Mouse (Mus musculus) kidney, embryonic 14.5 days (tissue): Measurements from ENCODE around the gene Adamtsl1. TPM values are rescaled to one million over a fixed set of nuclear protein-coding genes. Genes with fewer than 3 reads are reported as not detected.
A peak's percentile ranks its signal among the peaks of the same experiment; 100 is the strongest.

Experiments
- ATAC-seq: fragments of 200-750 bp; cut with Nextera tagmentation; 2 replicates; pipeline ENCODE4 v1.8.0; 2017; ENCODE audit warnings: moderate number of reproducible peaks, mild to moderate bottlenecking, moderate TSS enrichment, moderate library complexity; ENCODE audit not compliant: low FRiP score, low TSS enrichment
- H3K27ac ChIP-seq: fragments of 300-500 bp; sonication (generic); 2 replicates; pipeline ENCODE4 v1.5.1; 2014; ENCODE audit warnings: low read depth, mild to moderate bottlenecking, low read length, moderate library complexity, mixed read lengths
- H3K27me3 ChIP-seq: fragments of 300-500 bp; sonication (generic); 2 replicates; pipeline ENCODE4 v1.6.1; 2014; ENCODE audit warnings: mild to moderate bottlenecking, low read length; ENCODE audit not compliant: control insufficient read depth, insufficient read depth
- H3K36me3 ChIP-seq: fragments of 300-500 bp; sonication (generic); 2 replicates; pipeline ENCODE4 v1.6.1; 2014; ENCODE audit warnings: low read length, mixed read lengths; ENCODE audit not compliant: control insufficient read depth, insufficient read depth
- H3K4me1 ChIP-seq: fragments of 300-500 bp; sonication (generic); 2 replicates; pipeline ENCODE4 v1.6.1; 2014; ENCODE audit warnings: low read length, mixed read lengths; ENCODE audit not compliant: control insufficient read depth, insufficient read depth
- H3K4me2 ChIP-seq: fragments of 300-500 bp; sonication (generic); replicated peaks from 2 replicates; pipeline ENCODE4 v1.6.1; 2014; ENCODE audit warnings: low read depth, mild to moderate bottlenecking, low read length
- H3K4me3 ChIP-seq: fragments of 300-500 bp; sonication (generic); 2 replicates; pipeline ENCODE4 v1.5.1; 2014; ENCODE audit warnings: mild to moderate bottlenecking, low read length
- H3K9ac ChIP-seq: fragments of 300-500 bp; sonication (generic); 2 replicates; pipeline ENCODE4 v1.6.1; 2014; ENCODE audit warnings: low read depth, mild to moderate bottlenecking, low read length, moderate library complexity
- H3K9me3 ChIP-seq: fragments of 300-500 bp; sonication (generic); 2 replicates; pipeline ENCODE4 v1.6.1; 2016; ENCODE audit warnings: low read length; ENCODE audit not compliant: control insufficient read depth
- WGBS: fragments of 180-500 bp; shearing (Covaris S2); extraction: QIAGEN DNeasy Blood & Tissue Kit; methylation state at CpG from one replicate; pipeline ENCODE4 v1.1.7; 2014; 5-methylcytosine and 5-hydroxymethylcytosine counted together
- polyA plus RNA-seq: library from polyadenylated mRNA; unstranded; fragments of >200 nt; fragmentation: Nextera tagmentation; extraction: Ambion mirVana; gene quantifications from 2 replicates; pipeline ENCODE4 v1.2.1, GENCODE M21; 2014

The Adamtsl1 gene
- polyA plus RNA-seq, 1 experiment from 2014 or later = 15.6 TPM

- Histone ChIP-seq H3K36me3 (no peaks in the 10 kb centered on the region), H3K4me1 (peaks cover 3% of the 10 kb centered on the region; the same call in 1 of the 2 replicates), H3K27ac (no peak overlapping the region), H3K4me3 (no peak overlapping the region), H3K9me3 (no peaks in the 10 kb centered on the region), H3K4me2 (no peak overlapping the region), H3K27me3 (no peaks in the 10 kb centered on the region), H3K9ac (no peak overlapping the region)
- 45% methylated on average over 5 of the region's 5 CpGs for WGBS
- no peak for ATAC-seq
Observed at GRCm38 (mm10) chr4:85838031-85838430, 324.1 kb downstream of the Adamtsl1 start.

- Histone ChIP-seq H3K36me3 (no peaks in the 10 kb centered on the region), H3K9ac (no peak overlapping the region), H3K4me1 (peaks cover 3% of the 10 kb centered on the region; the same call in 1 of the 2 replicates), H3K27ac (no peak overlapping the region), H3K27me3 (no peaks in the 10 kb centered on the region), H3K4me3 (no peak overlapping the region), H3K4me2 (no peak overlapping the region), H3K9me3 (no peaks in the 10 kb centered on the region)
- WGBS = 64% methylated on average over 9 of the region's 9 CpGs
- ATAC-seq = no peak
Observed at GRCm38 (mm10) chr4:85842113-85842512, 328.1 kb downstream of the Adamtsl1 start.

- no peaks in the 10 kb centered on the region for H3K9me3 ChIP-seq
- H3K36me3 ChIP-seq = no peaks in the 10 kb centered on the region
- H3K9ac ChIP-seq = no peak overlapping the region
- no peak overlapping the region for H3K4me2 ChIP-seq
- no peak for ATAC-seq
- no peak overlapping the region for H3K27ac ChIP-seq
- H3K4me1 ChIP-seq = no peaks in the 10 kb centered on the region
- H3K4me3 ChIP-seq = no peak overlapping the region
- H3K27me3 ChIP-seq = no peaks in the 10 kb centered on the region
Observed at GRCm38 (mm10) chr4:85844381-85844780, 330.4 kb downstream of the Adamtsl1 start.

DNA sequence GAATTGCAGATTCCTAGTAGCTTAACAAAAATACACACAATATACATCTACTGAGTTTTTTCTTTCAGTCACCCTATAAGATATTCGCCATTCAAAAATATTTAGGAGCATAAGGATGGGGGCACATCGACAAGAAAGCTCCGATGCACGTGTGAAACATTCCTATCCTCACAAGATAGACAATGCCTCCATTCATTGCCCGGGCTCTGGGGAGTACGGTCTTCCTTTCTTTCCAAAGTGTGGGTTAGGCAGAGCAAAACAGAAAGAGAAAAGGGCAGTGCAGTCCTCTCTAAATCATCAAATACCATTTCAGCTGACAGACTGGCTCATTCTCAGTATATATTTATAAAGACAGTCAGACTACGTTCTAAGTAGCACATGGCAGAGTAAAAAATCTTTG, 332.0 kb downstream of the Adamtsl1 start:
- no peaks in the 10 kb centered on the region for H3K27me3 ChIP-seq
- 57% methylated on average over 7 of the region's 7 CpGs for WGBS
- H3K4me3 ChIP-seq = no peak overlapping the region
- H3K4me2 ChIP-seq = no peak overlapping the region
- H3K4me1 ChIP-seq = no peaks in the 10 kb centered on the region
- H3K27ac ChIP-seq = no peak overlapping the region
- H3K9me3 ChIP-seq = no peaks in the 10 kb centered on the region
- ATAC-seq = no peak
- H3K36me3 ChIP-seq = no peaks in the 10 kb centered on the region
- H3K9ac ChIP-seq = no peak overlapping the region

GRCm38 (mm10) chr4:85853401-85853800, 339.4 kb downstream of the Adamtsl1 start:
- Histone ChIP-seq H3K4me1 (no peaks in the 10 kb centered on the region), H3K4me2 (no peak overlapping the region), H3K27ac (no peak overlapping the region), H3K27me3 (no peaks in the 10 kb centered on the region), H3K9me3 (no peaks in the 10 kb centered on the region), H3K36me3 (no peaks in the 10 kb centered on the region), H3K4me3 (no peak overlapping the region), H3K9ac (no peak overlapping the region)
- WGBS = 83% methylated on average over 7 of the region's 7 CpGs
- ATAC-seq = no peak

DNA sequence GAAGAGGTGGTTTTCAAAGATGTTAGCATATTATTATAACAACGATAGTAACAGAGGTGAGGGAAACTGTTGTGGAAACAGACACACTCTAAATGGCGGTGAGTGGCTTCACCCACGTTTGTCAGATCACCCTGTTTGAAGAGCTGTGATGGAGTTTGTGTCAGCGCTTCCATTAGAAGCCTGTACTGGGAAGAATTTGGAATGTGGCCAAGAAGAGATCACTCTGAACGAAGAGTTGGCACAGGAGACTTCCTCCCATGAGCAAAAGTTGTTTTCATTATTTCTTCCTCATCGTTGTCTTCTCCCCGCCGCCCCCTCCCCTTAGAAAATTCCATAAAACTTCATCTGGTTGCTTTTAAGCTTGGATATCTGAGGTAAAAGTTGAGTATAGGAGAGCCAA, 340.5 kb downstream of the Adamtsl1 start:
- H3K9ac ChIP-seq = no peak overlapping the region
- H3K9me3 ChIP-seq = no peaks in the 10 kb centered on the region
- no peak overlapping the region for H3K4me2 ChIP-seq
- no peak for ATAC-seq
- H3K4me3 ChIP-seq = no peak overlapping the region
- no peaks in the 10 kb centered on the region for H3K4me1 ChIP-seq
- 69% methylated on average over 8 of the region's 8 CpGs for WGBS
- H3K27me3 ChIP-seq = no peaks in the 10 kb centered on the region
- no peaks in the 10 kb centered on the region for H3K36me3 ChIP-seq
- H3K27ac ChIP-seq = no peak overlapping the region

DNA sequence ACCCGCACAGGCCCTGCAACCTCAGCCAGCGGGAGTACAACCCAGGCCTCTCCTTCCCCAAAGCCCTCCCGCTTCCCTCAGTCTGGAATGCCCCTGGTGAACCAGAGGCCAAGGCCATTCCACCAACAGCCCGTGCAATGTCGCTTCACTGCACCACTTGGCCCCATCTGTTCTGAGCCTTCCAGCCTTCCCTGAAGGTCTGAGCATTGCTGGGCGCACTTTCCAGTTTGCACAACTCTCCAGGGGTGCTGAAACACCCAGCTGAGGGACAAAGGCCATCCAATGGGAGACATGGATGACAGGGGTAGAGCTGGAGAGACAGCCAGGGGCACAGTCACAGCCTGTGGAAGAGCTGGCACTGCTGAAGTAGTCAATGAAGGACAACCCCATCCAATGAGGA, 365.4 kb downstream of the Adamtsl1 start:
- H3K4me3 ChIP-seq = no peak overlapping the region
- no peak overlapping the region for H3K27ac ChIP-seq
- H3K27me3 ChIP-seq = no peaks in the 10 kb centered on the region
- H3K9ac ChIP-seq = no peak overlapping the region
- ATAC-seq = peak; percentile 39; the same call in 1 of the 2 replicates
- no peaks in the 10 kb centered on the region for H3K36me3 ChIP-seq
- H3K4me2 ChIP-seq = no peak overlapping the region
- no peaks in the 10 kb centered on the region for H3K9me3 ChIP-seq
- WGBS = 46% methylated on average over 6 of the region's 6 CpGs
- H3K4me1 ChIP-seq = no peaks in the 10 kb centered on the region

DNA sequence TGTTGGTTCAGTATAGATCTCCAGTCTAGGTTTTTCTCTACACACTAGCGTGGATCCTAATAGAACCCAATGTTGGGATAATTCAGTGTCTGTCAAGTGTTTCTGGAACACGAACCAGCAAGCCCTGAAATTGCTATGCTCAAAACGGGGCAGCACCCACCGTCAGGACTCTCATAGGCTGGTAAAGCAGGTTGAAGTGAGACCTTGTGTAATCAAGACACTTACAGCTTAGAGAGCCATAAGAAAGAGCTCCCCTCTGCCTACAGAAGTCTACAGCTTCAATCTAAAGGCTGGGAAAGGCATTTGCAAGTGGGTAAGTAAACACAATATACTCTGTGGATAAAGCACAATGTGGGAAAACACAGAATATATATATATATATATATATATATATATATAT, 367.3 kb downstream of the Adamtsl1 start:
- Histone ChIP-seq H3K9me3 (no peaks in the 10 kb centered on the region), H3K9ac (no peak overlapping the region), H3K27ac (no peak overlapping the region), H3K36me3 (no peaks in the 10 kb centered on the region), H3K4me1 (no peaks in the 10 kb centered on the region), H3K27me3 (no peaks in the 10 kb centered on the region), H3K4me2 (no peak overlapping the region), H3K4me3 (no peak overlapping the region)
- ATAC-seq = no peak
- WGBS = 85% methylated on average over 4 of the region's 4 CpGs

GRCm38 (mm10) chr4:85884031-85884430, 370.1 kb downstream of the Adamtsl1 start:
- no peaks in the 10 kb centered on the region for H3K27me3 ChIP-seq
- no peak overlapping the region for H3K4me2 ChIP-seq
- 0 out of 2 replicates have a peak, but pooled peaks have one; percentile 52 for ATAC-seq
- no peaks in the 10 kb centered on the region for H3K36me3 ChIP-seq
- 64% methylated on average over 4 of the region's 4 CpGs for WGBS
- H3K9me3 ChIP-seq = no peaks in the 10 kb centered on the region
- no peak overlapping the region for H3K4me3 ChIP-seq
- no peak overlapping the region for H3K27ac ChIP-seq
- H3K9ac ChIP-seq = no peak overlapping the region
- H3K4me1 ChIP-seq = no peaks in the 10 kb centered on the region
